Mouse (Mus musculus) left cerebral cortex, postnatal 36 days (tissue): ENCODE measurements around the gene Olfr372. TPM values are rescaled to one million over a fixed set of nuclear protein-coding genes. Genes with fewer than 3 reads are reported as not detected.
"Not testable (repeated sequence)": the region's sequence is repeated elsewhere in the genome, so short reads cannot be mapped to it uniquely, and the experiment has no call there.

ENCODE experiments used
- DNase-seq, 2 experiments: peaks; one replicate each; pipeline ENCODE4 v3.0.0; 2021 to 2022; ENCODE audit warnings: low spot score in 2 of 2, mixed read lengths in 1 of 2
- intact Hi-C: fragments of 180-260 bp; cut with DNase I; formaldehyde crosslinking; loops from one replicate; pipeline ENCODE4 v1.15.1; 2025
- total RNA-seq, 2 experiments: library from RNA; stranded (reverse); gene quantifications; 2 replicates each; pipeline ENCODE4 v1.2.3; 2021

Gene Olfr372
- total RNA-seq, result not detected

DNA sequence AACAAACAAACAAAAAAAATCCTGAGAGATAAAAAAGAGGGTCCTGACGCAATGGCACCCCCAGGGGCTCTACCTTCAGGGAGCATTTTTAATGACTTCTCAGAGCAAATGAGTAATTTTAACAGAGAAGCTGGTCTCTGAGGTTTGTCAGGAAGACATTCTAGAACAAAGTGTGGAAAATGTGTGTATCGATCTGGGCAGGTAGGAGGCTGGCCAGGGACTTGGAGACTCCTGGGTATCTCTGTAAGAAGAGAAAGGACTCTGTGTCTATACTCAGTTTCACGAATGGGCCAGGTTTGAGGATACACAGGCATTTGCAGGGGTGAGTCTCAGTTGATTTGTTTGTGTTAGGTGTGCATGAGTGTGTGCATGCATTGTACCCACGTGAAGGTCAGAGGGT, at the start of gene Olfr372:
Gene Olfr372 (plus strand): TSS at position 301 of the 400 bp plus-strand sequence.
- intact Hi-C loops, result loop anchor here (2.0 kb wide), 1 partner anchor 44 kb away; no protein-coding TSS in a partner anchor
- not testable (repeated sequence) for DNase-seq

DNA sequence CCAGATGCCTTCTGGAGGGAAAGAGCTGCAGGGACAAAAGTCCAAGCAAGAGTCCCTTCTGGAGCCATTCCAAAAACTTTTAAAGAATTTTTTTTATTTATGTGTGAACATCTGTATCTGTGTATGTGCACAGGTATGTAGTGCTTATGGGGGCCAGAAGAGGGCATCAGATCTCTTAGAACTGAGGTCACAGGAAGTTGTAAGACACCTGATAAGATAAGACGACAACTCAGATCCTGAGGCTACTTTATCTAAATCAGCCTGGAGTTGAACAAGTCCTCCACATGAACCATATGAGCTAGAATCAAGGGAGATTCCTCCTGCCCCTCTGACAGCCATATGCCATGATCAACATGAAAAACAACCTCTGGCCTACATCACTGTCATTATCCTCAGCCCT, 41.6 kb upstream of the Olfr372 start:
- no peak for DNase-seq
- intact Hi-C loops, result no loop called here

DNA sequence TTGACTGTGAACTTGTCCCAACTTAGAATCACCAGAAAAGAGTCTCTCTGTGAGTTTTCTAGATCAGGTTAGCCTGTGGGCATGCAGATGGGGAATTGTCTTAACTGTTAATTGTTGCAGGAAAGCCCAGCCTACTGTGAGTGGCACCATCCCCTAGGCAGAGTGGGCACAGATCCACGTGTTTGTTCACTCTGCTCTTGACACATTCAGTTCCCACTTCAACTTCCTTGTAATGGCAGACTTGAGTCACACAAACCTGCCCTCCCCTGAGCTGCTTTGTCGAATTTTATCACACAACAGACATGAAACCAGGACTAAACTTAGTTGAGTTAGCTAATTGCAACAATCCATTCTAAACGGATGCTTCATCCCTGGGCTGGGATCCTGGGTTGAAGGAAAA, 40.8 kb upstream of the Olfr372 start:
- intact Hi-C loops, result no loop called here
- no peak for DNase-seq

GRCm38 (mm10) chr8:72002942-72003341, 38.1 kb upstream of the Olfr372 start:
- DNase-seq, result no peak
- intact Hi-C loops, result loop anchor here (2.0 kb wide), 1 partner anchor 92 kb away; no protein-coding TSS in a partner anchor

GRCm38 (mm10) chr8:72005912-72006311, 35.1 kb upstream of the Olfr372 start:
- intact Hi-C loops, result no loop called here
- no peak for DNase-seq

GRCm38 (mm10) chr8:72006763-72007162, 34.3 kb upstream of the Olfr372 start:
- intact Hi-C loops, result no loop called here
- DNase-seq, result no peak

GRCm38 (mm10) chr8:72008134-72008641, 32.8 kb upstream of the Olfr372 start:
- DNase-seq, result no peak
- intact Hi-C loops, result no loop called here

DNA sequence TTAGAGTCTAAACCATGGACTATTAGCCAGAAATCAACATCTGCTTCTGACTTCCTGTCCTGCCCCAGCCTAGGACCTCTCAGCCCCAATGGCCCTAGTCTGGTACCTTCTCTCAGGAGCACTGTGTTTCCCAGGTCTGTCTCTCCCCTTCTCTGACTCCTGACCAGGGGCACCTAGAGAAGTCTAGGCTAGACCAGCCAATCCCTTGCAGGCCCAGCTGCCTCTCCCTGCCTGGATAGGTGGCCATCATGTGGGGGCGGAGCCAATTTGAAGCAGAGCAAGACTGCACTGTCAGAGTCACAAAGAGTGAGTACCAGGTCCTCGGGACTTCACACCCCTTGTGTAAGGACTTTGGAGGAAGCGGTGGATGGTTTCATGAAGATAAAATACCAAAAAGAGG, 31.5 kb upstream of the Olfr372 start, which contains the start of gene Cyp4f18:
Gene Cyp4f18 (minus strand): TSS at position 154 of the 400 bp plus-strand sequence.
- intact Hi-C loops, result no loop called here

GRCm38 (mm10) chr8:72013506-72014228, 27.4 kb upstream of the Olfr372 start:
- DNase-seq, intact Hi-C loops: not testable (repeated sequence)

More for the DNA sequence above, 31.5 kb upstream of the Olfr372 start, which contains the start of gene Cyp4f18:
- no peak for DNase-seq

- intact Hi-C loops, DNase-seq: not testable (repeated sequence)
Measured at GRCm38 (mm10) chr8:72017339-72017738, 23.7 kb upstream of the Olfr372 start.

GRCm38 (mm10) chr8:72018141-72018540, 22.9 kb upstream of the Olfr372 start:
- intact Hi-C loops, result no loop called here
- no peak for DNase-seq

DNA sequence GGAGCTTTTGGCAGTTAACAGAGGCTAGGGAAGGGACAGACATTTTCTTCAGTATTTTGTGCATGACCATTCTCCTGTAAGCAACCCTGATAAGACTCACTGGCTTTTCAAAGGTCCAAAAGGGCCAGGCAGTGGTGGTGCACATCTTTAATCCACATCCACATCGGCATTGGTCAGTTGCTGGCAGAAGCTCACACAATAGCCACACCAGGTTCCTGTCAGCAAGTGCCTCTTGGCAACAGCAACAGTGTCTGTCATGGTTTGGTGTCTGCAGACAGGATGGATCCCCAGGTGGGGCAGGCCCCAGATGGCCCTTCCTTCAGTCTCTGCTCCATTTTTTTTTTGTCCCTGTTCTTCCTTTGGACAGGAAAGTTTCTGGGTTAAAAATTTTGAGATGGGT, 22.0 kb upstream of the Olfr372 start:
- intact Hi-C loops, DNase-seq: not testable (repeated sequence)

GRCm38 (mm10) chr8:72019816-72020215, 21.2 kb upstream of the Olfr372 start:
- intact Hi-C loops, result no loop called here
- no peak for DNase-seq

DNA sequence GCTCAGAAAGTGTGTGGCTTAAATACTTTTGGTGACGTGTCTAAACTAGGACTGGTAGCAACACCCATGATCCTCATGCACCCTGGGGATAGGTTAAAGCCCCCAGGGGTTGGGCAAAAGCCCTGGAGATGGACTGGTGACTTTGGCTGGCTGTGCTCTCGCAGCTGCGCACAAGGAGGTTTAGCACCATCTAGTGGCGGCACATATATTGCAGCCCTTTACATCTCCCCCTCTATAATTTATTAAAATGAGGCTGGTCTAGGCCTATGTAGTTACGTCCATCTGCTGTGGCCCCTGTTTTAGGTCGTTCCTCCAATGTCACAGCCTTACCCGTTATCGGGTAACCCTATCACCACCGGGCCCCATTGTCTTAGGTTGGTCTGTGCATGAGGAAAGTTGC, 16.1 kb upstream of the Olfr372 start:
- intact Hi-C loops, result not testable (repeated sequence)

DNA sequence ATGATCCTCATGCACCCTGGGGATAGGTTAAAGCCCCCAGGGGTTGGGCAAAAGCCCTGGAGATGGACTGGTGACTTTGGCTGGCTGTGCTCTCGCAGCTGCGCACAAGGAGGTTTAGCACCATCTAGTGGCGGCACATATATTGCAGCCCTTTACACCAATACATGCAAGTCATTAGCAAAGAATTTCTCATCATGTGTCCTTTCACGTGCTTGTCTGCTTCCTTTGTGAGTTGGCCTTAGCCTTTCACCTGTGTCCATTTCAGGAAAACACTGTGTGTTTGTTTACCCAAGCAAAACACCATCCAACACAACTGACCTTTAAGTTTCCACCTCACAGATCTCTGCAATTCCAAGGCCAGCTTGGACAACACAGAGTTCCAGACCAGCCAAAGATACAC, 8.1 kb upstream of the Olfr372 start:
- intact Hi-C loops, result loop anchor here (10.0 kb wide), 1 partner anchor 268 kb away; no protein-coding TSS in a partner anchor
- peak; percentile 17 to 28 for DNase-seq

More for the DNA sequence above, 16.1 kb upstream of the Olfr372 start:
- DNase-seq, result not testable (repeated sequence)

DNA sequence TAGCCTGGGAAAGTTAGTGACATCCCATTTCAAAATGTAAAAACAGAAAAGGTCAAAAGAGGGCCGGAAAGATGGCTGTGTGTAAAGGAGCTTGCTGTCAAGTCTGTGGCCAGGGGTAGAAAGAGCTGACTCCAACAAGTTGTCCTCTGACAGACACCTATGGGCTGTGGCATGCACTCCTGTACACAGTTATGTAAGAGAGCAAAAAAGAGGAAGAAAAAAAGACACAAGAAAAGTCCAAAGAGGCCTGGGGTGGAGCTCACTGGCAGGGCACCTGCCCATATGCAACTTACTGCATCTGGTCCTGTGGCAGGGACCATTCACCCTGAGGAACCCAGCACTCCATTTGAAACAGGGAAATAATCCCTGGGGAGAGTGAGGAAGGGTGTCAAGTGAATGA, 1.5 kb downstream of the Olfr372 start:
- DNase-seq, result no peak
- intact Hi-C loops, result no loop called here

DNA sequence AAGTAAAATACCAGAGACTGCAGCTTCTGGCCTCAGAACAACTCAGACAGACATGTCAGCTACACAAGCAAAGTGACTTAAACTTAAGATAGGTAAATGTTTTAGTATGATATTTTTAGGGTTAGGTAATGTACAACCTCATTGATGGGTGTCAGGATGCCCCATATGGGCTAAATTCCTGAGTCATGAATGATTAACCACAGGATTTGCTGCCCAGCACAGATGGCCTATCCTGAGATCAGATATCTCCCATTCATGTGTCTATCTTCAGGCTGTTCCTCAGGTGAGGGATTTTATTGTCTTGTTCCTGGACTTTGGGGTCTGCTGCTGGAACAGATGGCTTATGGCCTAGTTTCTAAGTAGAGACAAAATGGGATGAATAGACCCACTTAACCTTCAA, 13.6 kb downstream of the Olfr372 start:
- not testable (repeated sequence) for DNase-seq
- intact Hi-C loops, result loop anchor here (1.0 kb wide), 1 partner anchor 41 kb away; no protein-coding TSS in a partner anchor

- DNase-seq, intact Hi-C loops: not testable (repeated sequence)
Measured at GRCm38 (mm10) chr8:72057643-72058042, 16.6 kb downstream of the Olfr372 start.

- DNase-seq, intact Hi-C loops: not testable (repeated sequence)
Measured at GRCm38 (mm10) chr8:72066819-72067399, 25.9 kb downstream of the Olfr372 start.

GRCm38 (mm10) chr8:72082877-72083276, 41.9 kb downstream of the Olfr372 start, which contains the start of gene Olfr373:
Gene Olfr373 (plus strand): TSS chr8:72083177.
- DNase-seq, intact Hi-C loops: not testable (repeated sequence)
